Mouse (Mus musculus) embryonic facial prominence, embryonic 13.5 days (tissue): ENCODE data around the gene Ndufb4. TPM values are rescaled to one million over a fixed set of nuclear protein-coding genes. Genes with fewer than 3 reads are reported as not detected.
A peak's percentile ranks its signal among the peaks of the same experiment; 100 is the strongest.

Experiments used
- ATAC-seq: fragments of 200-750 bp; cut with Nextera tagmentation; 2 replicates; pipeline ENCODE4 v1.8.0; 2017; ENCODE audit warnings: low read depth; ENCODE audit not compliant: insufficient number of reproducible peaks, insufficient read depth, low FRiP score, low TSS enrichment
- H3K27ac ChIP-seq: fragments of 300-500 bp; sonication (generic); 2 replicates; pipeline ENCODE4 v1.5.1; 2015; ENCODE audit warnings: moderate library complexity, mild to moderate bottlenecking, inconsistent platforms
- H3K27me3 ChIP-seq: fragments of 300-500 bp; sonication (generic); 2 replicates; pipeline ENCODE4 v1.6.1; 2015; ENCODE audit warnings: mild to moderate bottlenecking, inconsistent platforms
- H3K36me3 ChIP-seq: fragments of 300-500 bp; sonication (generic); 2 replicates; pipeline ENCODE4 v1.6.1; 2015; ENCODE audit warnings: mild to moderate bottlenecking, inconsistent platforms
- H3K4me1 ChIP-seq: fragments of 300-500 bp; sonication (generic); 2 replicates; pipeline ENCODE4 v1.6.1; 2015; ENCODE audit warnings: inconsistent platforms
- H3K4me2 ChIP-seq: fragments of 300-500 bp; sonication (generic); 2 replicates; pipeline ENCODE4 v1.6.1; 2015; ENCODE audit warnings: moderate library complexity, mild to moderate bottlenecking, inconsistent platforms
- H3K4me3 ChIP-seq: fragments of 300-500 bp; sonication (generic); 2 replicates; pipeline ENCODE4 v1.5.1; 2015; ENCODE audit warnings: mild to moderate bottlenecking, inconsistent platforms
- H3K9ac ChIP-seq: fragments of 300-500 bp; sonication (generic); 2 replicates; pipeline ENCODE4 v1.6.1; 2015; ENCODE audit warnings: mild to moderate bottlenecking, inconsistent platforms
- H3K9me3 ChIP-seq: fragments of 300-500 bp; sonication (generic); 2 replicates; pipeline ENCODE4 v1.6.1; 2016; ENCODE audit warnings: inconsistent platforms
- WGBS: fragments of 180-500 bp; shearing (Covaris S2); methylation state at CpG from one replicate; pipeline ENCODE4 v1.1.7; 2015; ENCODE audit warnings: mixed read lengths; 5-methylcytosine and 5-hydroxymethylcytosine counted together
- polyA plus RNA-seq: library from polyadenylated mRNA; unstranded; fragments of >200 nt; fragmentation: Nextera tagmentation; extraction: Ambion mirVana; gene quantifications from 2 replicates; pipeline ENCODE4 v1.2.1, GENCODE M21; 2015

Gene Ndufb4
- polyA plus RNA-seq, 1 experiment from 2014 or later, result 58.3 TPM

- Histone ChIP-seq H3K27me3 (no peaks in the 10 kb centered on the region), H3K9me3 (no peaks in the 10 kb centered on the region), H3K4me3 (no peak overlapping the region), H3K4me2 (peak overlapping the region; percentile 45; the same call in 1 of the 2 replicates), H3K27ac (no peak overlapping the region), H3K4me1 (peaks cover 5% of the 10 kb centered on the region), H3K9ac (no peak overlapping the region), H3K36me3 (no peaks in the 10 kb centered on the region)
- 39% methylated on average over 4 of the region's 4 CpGs for WGBS
- ATAC-seq, result no peak
These were observed 22.4 kb upstream of the Ndufb4 start for GRCm38 (mm10) chr16:37676677-37677072.

GRCm38 (mm10) chr16:37676024-37676676, 21.9 kb upstream of the Ndufb4 start:
- no peak overlapping the region for H3K27ac ChIP-seq
- no peaks in the 10 kb centered on the region for H3K36me3 ChIP-seq
- peaks cover 5% of the 10 kb centered on the region for H3K4me1 ChIP-seq
- no peaks in the 10 kb centered on the region for H3K9me3 ChIP-seq
- H3K9ac ChIP-seq, result no peak overlapping the region
- WGBS, result 48% methylated on average over 17 of the region's 17 CpGs
- peak overlapping the region; percentile 45 for H3K4me2 ChIP-seq
- H3K27me3 ChIP-seq, result no peaks in the 10 kb centered on the region
- no peak overlapping the region for H3K4me3 ChIP-seq
- ATAC-seq, result no peak

GRCm38 (mm10) chr16:37675326-37675725, 21.1 kb upstream of the Ndufb4 start:
- WGBS, result 80% methylated on average over 5 of the region's 5 CpGs
- no peak for ATAC-seq
- H3K27ac ChIP-seq, result no peak overlapping the region
- H3K9ac ChIP-seq, result no peak overlapping the region
- H3K27me3 ChIP-seq, result no peaks in the 10 kb centered on the region
- H3K9me3 ChIP-seq, result no peaks in the 10 kb centered on the region
- peaks cover 5% of the 10 kb centered on the region for H3K4me1 ChIP-seq
- no peak overlapping the region for H3K4me2 ChIP-seq
- H3K36me3 ChIP-seq, result no peaks in the 10 kb centered on the region
- no peak overlapping the region for H3K4me3 ChIP-seq

- H3K4me2 ChIP-seq, result no peak overlapping the region
- no peaks in the 10 kb centered on the region for H3K36me3 ChIP-seq
- no peak overlapping the region for H3K27ac ChIP-seq
- no peak overlapping the region for H3K4me3 ChIP-seq
- WGBS, result 47% methylated on average over 4 of the region's 4 CpGs
- H3K27me3 ChIP-seq, result no peaks in the 10 kb centered on the region
- H3K4me1 ChIP-seq, result no peaks in the 10 kb centered on the region
- H3K9me3 ChIP-seq, result no peaks in the 10 kb centered on the region
- no peak overlapping the region for H3K9ac ChIP-seq
- no peak for ATAC-seq
These were observed 16.5 kb upstream of the Ndufb4 start for GRCm38 (mm10) chr16:37670666-37671283.

GRCm38 (mm10) chr16:37665394-37665935, 11.2 kb upstream of the Ndufb4 start:
- Histone ChIP-seq H3K4me1 (no peaks in the 10 kb centered on the region), H3K4me2 (no peak overlapping the region), H3K36me3 (no peaks in the 10 kb centered on the region), H3K9ac (no peak overlapping the region), H3K9me3 (no peaks in the 10 kb centered on the region), H3K27me3 (no peaks in the 10 kb centered on the region), H3K4me3 (no peak overlapping the region), H3K27ac (no peak overlapping the region)
- ATAC-seq, result no peak
- WGBS, result 60% methylated on average over 5 of the region's 5 CpGs

- WGBS, result 69% methylated on average over 9 of the region's 9 CpGs
- H3K4me3 ChIP-seq, result no peak overlapping the region
- no peak overlapping the region for H3K27ac ChIP-seq
- H3K36me3 ChIP-seq, result no peaks in the 10 kb centered on the region
- no peak for ATAC-seq
- H3K4me2 ChIP-seq, result no peak overlapping the region
- no peaks in the 10 kb centered on the region for H3K4me1 ChIP-seq
- no peak overlapping the region for H3K9ac ChIP-seq
- no peaks in the 10 kb centered on the region for H3K9me3 ChIP-seq
- no peaks in the 10 kb centered on the region for H3K27me3 ChIP-seq
These were observed 9.6 kb upstream of the Ndufb4 start for GRCm38 (mm10) chr16:37663643-37664459.

GRCm38 (mm10) chr16:37656796-37657195, 2.5 kb upstream of the Ndufb4 start:
- Histone ChIP-seq H3K9ac (no peak overlapping the region), H3K4me2 (no peak overlapping the region), H3K4me3 (no peak overlapping the region), H3K27ac (no peak overlapping the region), H3K36me3 (no peaks in the 10 kb centered on the region), H3K27me3 (no peaks in the 10 kb centered on the region), H3K4me1 (peaks cover 15% of the 10 kb centered on the region), H3K9me3 (no peaks in the 10 kb centered on the region)
- no peak for ATAC-seq
- WGBS, result 82% methylated on average over 7 of the region's 7 CpGs

GRCm38 (mm10) chr16:37655756-37656347, 1.6 kb upstream of the Ndufb4 start:
- Histone ChIP-seq H3K27me3 (no peaks in the 10 kb centered on the region), H3K4me3 (no peak overlapping the region), H3K9me3 (no peaks in the 10 kb centered on the region), H3K27ac (no peak overlapping the region), H3K36me3 (0 out of 2 replicates have a peak, but pooled peaks cover 3% of the 10 kb centered on the region), H3K4me1 (peaks cover 15% of the 10 kb centered on the region), H3K4me2 (no peak overlapping the region), H3K9ac (no peak overlapping the region)
- 34% methylated on average over 4 of the region's 4 CpGs for WGBS
- ATAC-seq, result no peak

- 56% methylated on average over 4 of the region's 4 CpGs for WGBS
- ATAC-seq, result no peak
- H3K27me3 ChIP-seq, result no peaks in the 10 kb centered on the region
- H3K4me1 ChIP-seq, result peaks cover 15% of the 10 kb centered on the region
- H3K27ac ChIP-seq, result no peak overlapping the region
- 0 out of 2 replicates have a peak, but pooled peaks cover 5% of the 10 kb centered on the region for H3K36me3 ChIP-seq
- H3K4me2 ChIP-seq, result peak overlapping the region; percentile 61
- H3K9me3 ChIP-seq, result no peaks in the 10 kb centered on the region
- H3K9ac ChIP-seq, result no peak overlapping the region
- H3K4me3 ChIP-seq, result peak overlapping the region; percentile 87
These were observed 690 bp upstream of the Ndufb4 start for GRCm38 (mm10) chr16:37654831-37655455.

GRCm38 (mm10) chr16:37653058-37653457, 1.2 kb downstream of the Ndufb4 start:
- no peak overlapping the region for H3K27ac ChIP-seq
- no peak overlapping the region for H3K9ac ChIP-seq
- no peak for ATAC-seq
- peak overlapping the region; percentile 74 for H3K4me2 ChIP-seq
- peaks cover 8% of the 10 kb centered on the region for H3K36me3 ChIP-seq
- H3K4me1 ChIP-seq, result peaks cover 15% of the 10 kb centered on the region
- H3K27me3 ChIP-seq, result no peaks in the 10 kb centered on the region
- no peaks in the 10 kb centered on the region for H3K9me3 ChIP-seq
- WGBS, result 73% methylated on average over 1 of the region's 1 CpGs
- H3K4me3 ChIP-seq, result peak overlapping the region; percentile 87

- no peak overlapping the region for H3K4me3 ChIP-seq
- H3K36me3 ChIP-seq, result peaks cover 12% of the 10 kb centered on the region
- H3K9me3 ChIP-seq, result no peaks in the 10 kb centered on the region
- no peaks in the 10 kb centered on the region for H3K27me3 ChIP-seq
- peaks cover 15% of the 10 kb centered on the region for H3K4me1 ChIP-seq
- H3K4me2 ChIP-seq, result peak overlapping the region; percentile 74; the same call in 1 of the 2 replicates
- 80% methylated on average over 5 of the region's 5 CpGs for WGBS
- H3K27ac ChIP-seq, result no peak overlapping the region
- ATAC-seq, result no peak
- H3K9ac ChIP-seq, result no peak overlapping the region
These were observed 1.6 kb downstream of the Ndufb4 start for GRCm38 (mm10) chr16:37652654-37653053.
